Mouse (Mus musculus) frontal cortex, postnatal 25 days (tissue): ENCODE results near the gene Sppl2b.
"Not testable (repeated sequence)": the region's sequence is repeated elsewhere in the genome, so short reads cannot be mapped to it uniquely, and the experiment has no call there.

Experiments used
- DNase-seq, 2 experiments: peaks; one replicate each; pipeline ENCODE4 v3.0.0; 2022; ENCODE audit warnings: low spot score in 2 of 2

Gene Sppl2b

GRCm38 (mm10) chr10:80823847-80824643 lies 31.0 kb upstream of the Sppl2b start:
- DNase-seq = no peak

- no peak for DNase-seq
These were observed 30.2 kb upstream of the Sppl2b start for GRCm38 (mm10) chr10:80824827-80825226.

GRCm38 (mm10) chr10:80826151-80827062 lies 28.7 kb upstream of the Sppl2b start, which contains the start of gene Oaz1:
Gene Oaz1, plus strand, starts transcription at chr10:80826656.
- peak; percentile 97 to 98 for DNase-seq

- no peak for DNase-seq
These were observed 27.8 kb upstream of the Sppl2b start for GRCm38 (mm10) chr10:80827063-80827869.

GRCm38 (mm10) chr10:80827870-80828420 lies 27.1 kb upstream of the Sppl2b start:
- no peak for DNase-seq

GRCm38 (mm10) chr10:80828587-80828986 lies 26.5 kb upstream of the Sppl2b start:
- not testable (repeated sequence) for DNase-seq

- DNase-seq = no peak
These were observed 25.5 kb upstream of the Sppl2b start for GRCm38 (mm10) chr10:80829359-80830278.

- DNase-seq = no peak
These were observed 23.9 kb upstream of the Sppl2b start for GRCm38 (mm10) chr10:80831136-80831535.

- no peak for DNase-seq
These were observed 22.3 kb upstream of the Sppl2b start for GRCm38 (mm10) chr10:80832818-80833217.

- no peak for DNase-seq
These were observed 19.5 kb upstream of the Sppl2b start for GRCm38 (mm10) chr10:80835617-80836016.

GRCm38 (mm10) chr10:80836949-80837379 lies 18.1 kb upstream of the Sppl2b start:
- no peak for DNase-seq

- DNase-seq = no peak
These were observed 17.2 kb upstream of the Sppl2b start for GRCm38 (mm10) chr10:80837827-80838226.

GRCm38 (mm10) chr10:80838346-80838912 lies 16.6 kb upstream of the Sppl2b start:
- no peak for DNase-seq

GRCm38 (mm10) chr10:80839848-80840247 lies 15.2 kb upstream of the Sppl2b start:
- DNase-seq = no peak

- no peak for DNase-seq
These were observed 13.4 kb upstream of the Sppl2b start for GRCm38 (mm10) chr10:80841685-80842084.

GRCm38 (mm10) chr10:80842334-80842733 lies 12.7 kb upstream of the Sppl2b start:
- DNase-seq = peak in 1 of 2 experiments; percentile 49

- DNase-seq = no peak
These were observed 11.8 kb upstream of the Sppl2b start for GRCm38 (mm10) chr10:80843087-80843930.

GRCm38 (mm10) chr10:80843931-80844547 lies 11.0 kb upstream of the Sppl2b start, which contains the start of gene Lingo3:
Gene Lingo3, minus strand, starts transcription at chr10:80844039.
- peak in 1 of 2 experiments; percentile 36 for DNase-seq
